Mouse (Mus musculus) monocyte, adult 2 months (primary cell): ENCODE results near the gene Rbm11.

Source experiments
- DNase-seq, 2 experiments: peaks; one replicate each; pipeline ENCODE4 v3.0.0; 2022; ENCODE audit warnings: low spot score in 2 of 2, low read depth in 1 of 2

The Rbm11 gene

DNA sequence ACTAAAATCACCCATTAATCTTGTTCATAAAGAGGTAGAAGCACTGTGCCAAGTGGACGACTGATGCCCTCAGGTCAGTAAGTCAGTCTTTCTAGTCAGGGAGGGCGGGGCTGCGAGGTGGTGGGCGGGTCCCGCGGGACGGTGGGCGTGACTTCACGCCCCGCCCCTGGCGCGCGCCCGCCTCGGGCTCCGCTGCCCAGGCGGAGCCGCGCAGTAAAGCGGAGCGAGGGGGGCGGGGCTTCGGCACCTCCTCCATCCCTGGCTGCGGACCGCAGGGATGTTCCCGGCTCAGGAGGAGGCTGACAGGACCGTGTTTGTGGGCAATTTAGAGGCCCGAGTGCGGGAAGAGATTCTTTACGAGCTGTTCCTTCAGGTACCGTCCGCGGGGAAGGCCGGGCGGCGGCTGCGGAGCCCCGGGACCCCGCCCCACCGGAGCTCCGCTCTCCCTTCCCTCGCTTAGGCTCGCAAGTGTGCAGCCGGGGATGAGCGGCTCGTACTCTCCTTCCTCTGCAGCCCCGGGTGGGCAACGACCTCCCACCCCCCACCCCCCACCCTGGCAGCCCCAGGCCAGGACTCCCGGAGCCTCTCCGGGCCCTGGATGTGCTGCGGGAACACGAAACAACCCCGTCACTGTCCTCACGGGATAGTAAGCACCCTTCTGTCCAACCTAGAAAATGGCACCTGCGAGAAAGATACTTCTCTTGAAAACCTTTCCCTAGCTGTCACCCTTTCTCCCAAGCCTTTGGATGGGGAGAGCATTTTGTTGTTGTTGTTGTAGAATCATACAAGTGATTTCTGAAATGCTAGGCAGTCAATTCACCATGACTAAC is at the start of gene Rbm11:
Rbm11 (plus strand) TSS at position 174 of the 830 bp plus-strand sequence.
- DNase-seq, result peak; percentile 5 to 58

DNA sequence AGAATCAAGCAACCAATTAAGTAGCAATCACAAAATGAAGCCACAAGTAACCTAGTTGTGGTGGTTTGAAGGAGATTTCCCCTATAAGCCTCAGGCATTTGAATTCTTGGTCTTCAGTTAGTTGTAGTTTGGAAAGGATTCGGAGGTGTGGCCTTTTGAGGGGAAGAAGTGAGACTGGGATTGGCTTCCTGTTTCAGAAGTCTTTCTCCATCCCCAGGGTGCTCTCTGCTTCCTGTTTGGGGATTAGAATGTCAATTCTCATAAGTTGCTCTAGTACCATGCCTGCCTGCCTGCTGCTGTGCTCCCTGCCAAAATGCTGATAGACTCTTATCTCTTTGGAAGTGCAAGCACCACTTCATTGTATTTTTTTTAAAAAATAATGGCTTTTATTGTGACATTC is 47.3 kb upstream of the Rbm11 start:
- DNase-seq, result no peak

DNA sequence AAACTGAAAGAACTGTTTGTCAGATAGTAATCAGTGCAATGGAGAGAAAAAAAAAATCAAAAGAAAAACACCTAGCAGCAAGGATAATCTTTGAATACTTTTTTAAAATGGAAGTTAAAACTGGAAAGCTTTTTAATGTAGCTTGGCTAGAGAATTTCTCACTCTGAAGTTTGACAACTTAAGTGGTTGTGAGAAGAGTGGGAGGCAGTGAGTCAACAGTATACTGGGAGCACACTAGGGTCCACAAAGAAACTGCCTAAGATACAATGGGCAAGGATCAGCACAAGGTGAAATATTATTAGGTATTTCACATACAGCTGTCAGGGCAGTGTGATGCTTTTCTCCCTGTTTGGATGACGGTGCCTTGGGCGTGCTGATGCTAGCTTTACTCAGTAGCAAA is 29.7 kb upstream of the Rbm11 start:
- no peak for DNase-seq

DNA sequence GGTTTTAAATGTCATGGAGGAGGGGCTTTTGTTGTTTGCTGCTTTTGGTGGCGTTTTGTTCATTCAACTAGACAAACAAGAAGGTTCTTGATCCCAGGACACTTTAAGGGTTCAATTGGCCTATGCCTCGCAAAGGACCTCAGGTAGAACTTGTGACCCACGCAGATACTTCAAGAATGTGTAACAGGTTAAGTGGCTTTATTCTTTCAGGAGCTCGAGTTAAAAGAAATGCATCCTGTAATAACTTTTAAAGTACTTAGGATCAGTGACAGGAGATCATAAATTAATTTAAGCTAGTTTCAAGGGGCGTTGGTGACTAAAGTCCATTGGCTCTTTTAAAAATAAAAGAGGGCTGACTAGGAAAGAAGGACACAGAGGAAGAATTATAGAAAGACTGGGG is 10.4 kb upstream of the Rbm11 start:
- no peak for DNase-seq

DNA sequence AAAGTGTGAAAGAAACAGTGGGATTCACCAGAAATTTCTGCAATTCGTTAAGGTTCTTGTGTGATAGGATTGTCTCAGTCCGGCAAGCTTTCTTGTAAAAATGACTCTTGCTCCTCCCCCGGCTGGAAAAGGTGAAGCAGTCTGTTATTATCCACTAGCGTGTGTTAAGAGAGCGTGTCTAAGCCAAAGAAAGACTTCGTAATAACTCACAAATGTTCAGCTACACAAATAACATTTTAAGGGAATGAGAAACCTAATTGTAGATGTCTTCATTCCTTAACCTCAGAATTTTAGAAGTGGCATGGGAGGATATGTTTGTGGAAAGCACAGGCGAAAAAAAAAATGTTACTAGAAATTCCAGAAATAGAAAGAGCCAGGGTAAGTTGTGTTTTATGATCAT is 6.7 kb upstream of the Rbm11 start, which contains the start of gene Lipi:
Lipi (minus strand) TSS at position 101 of the 400 bp plus-strand sequence.
- no peak for DNase-seq

DNA sequence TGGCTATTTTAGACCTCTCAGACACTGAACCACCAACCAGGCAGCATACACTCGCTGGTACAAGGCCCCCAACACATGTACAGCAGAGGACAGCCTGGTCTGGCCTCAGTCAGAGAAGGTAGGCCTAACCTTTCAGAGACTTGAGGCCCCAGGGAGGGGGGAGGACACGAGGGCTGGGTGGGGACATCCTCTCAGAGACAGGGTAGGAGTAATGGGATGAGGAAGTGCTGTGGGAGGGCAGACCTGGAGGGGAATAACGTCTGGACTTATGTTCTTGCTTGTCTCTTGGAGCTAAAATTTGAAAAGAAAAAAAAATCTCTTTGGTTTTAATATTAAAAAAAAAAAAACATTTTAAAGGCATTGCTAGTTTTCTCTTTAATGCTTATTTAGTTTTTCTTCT is 6.2 kb upstream of the Rbm11 start:
- no peak for DNase-seq

DNA sequence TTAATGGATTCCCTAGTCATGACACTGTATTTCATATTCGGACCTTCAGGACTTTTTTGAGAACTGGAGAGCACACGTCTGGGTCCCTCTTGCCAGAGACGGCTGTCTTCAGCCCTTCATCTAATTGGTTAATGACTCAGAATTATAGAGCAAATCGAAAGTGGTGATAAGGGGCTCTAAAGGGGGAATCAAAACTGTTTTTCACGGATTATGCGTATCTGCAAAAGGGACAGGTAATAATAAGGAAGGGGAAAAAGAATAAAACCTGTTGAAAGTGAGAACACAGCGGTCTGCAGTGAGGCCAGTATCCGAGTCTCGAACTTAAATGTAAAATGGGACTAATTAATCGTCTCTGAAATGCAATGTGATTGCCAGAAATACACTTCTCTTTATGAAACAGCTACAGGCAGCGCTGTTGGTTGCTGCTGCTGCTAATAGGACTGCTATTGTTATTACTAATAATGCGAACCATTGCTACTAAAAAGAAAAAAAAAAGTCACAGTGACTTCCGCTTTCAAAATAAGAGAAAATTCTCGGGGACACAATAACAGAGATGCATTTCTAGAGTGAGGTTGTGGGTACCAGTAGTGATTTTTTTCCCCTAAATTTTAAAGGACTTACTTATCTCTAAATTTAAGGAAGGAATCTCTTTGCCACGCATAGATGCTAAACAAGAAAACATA is 998 bp downstream of the Rbm11 start:
- DNase-seq, result no peak

DNA sequence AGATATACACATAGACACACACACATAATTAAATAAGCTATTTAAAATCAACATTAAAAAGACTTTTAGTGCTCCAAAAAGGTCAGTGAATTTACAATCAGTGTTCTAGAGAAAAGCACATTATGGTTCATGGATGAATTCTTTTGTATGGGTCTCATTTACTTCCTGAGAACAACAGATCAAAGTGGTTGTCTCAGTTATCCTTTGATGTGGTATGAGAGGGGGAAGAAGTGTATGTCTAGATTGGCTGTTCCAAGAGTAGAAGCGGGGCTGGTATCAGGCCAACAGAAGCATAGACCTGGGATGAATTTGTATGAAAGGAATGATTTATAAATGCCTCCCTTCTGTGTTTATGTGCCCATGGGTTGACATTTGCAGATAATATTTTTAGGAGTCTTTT is 13.8 kb downstream of the Rbm11 start:
- no peak for DNase-seq

DNA sequence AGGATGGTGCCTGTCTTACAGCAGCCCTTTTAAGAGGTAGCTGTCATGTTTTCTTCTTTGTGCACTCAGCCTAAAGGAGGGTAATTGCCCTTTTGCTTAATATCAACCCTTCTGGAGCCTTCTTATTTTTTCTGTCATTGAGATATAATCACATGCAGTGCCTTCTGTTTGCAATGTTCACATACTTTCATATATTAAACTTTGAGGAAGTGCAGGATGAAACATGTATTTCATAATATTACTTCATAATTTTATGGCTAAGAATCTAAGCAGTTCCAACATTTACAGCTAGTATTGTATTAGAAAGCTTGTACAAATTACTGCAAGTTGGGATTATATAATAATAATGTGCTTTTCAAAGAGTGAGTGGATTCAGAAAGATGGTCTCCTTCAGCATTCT is 19.9 kb downstream of the Rbm11 start:
- DNase-seq, result no peak

DNA sequence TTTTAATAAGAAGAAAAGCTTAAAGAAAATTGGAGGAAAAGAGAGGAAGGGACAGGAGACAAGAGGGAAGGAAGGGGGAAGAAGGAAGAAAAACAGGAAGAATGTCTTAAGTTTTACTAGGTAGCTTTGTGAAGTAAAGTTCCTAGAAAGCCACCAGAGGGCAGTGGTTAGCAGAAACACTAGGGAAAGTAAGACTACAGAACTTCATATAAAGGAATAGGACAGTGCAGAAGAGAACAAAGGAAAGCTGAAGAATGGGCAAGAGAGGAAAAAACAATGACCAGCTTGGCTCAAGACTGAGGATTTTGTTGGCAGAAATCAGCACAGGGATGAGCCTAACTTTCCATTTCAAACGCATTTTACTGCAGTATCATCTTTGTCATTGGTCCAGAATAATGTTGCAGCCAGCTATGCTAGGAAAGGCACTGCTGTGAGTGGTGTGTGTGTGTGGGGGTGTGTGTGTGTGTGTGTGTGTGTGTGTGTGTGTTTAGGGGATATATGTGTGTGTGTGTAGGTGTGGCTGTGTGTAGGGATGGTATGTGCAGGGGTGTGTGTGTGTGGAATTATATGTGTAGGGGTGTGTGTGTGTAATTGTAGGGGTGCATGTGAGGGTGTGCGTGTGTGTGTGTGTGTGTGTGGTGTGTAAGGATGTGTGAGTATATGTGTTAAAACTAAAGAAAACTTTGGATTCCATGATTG is 25.2 kb downstream of the Rbm11 start:
- no peak for DNase-seq

DNA sequence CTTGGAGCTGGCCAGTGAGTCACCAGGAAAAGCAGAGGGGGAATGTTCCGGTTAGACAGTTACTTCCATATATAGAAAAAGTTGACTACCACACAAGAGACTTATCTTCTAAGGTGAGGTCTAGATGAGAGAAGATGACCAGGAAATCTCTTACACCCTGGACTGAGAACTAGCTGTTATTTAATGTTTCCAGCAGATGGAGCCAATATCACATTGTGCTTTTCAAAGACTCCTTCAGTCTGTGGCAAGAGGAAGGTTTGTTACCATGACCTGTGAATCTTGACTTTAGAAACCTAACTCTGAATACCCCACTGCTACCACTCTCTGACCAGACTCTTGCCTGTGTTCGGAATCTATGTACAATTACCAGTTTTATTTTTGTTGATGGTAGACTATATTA is 35.2 kb downstream of the Rbm11 start:
- DNase-seq, result no peak
